Mouse (Mus musculus): ENCODE results near the gene Ctrc. TPM values are rescaled to one million over a fixed set of nuclear protein-coding genes. Genes with fewer than 3 reads are reported as not detected.

The Ctrc gene
- polyA plus RNA-seq, 1 experiment from 2014 or later = 0.45 TPM

- H3K4me3 ChIP-seq (replicated peaks) = no peak overlapping the region
- no peak overlapping the region for H3K27ac ChIP-seq
- WGBS = 89% methylated on average over 7 of the region's 7 CpGs
- H3K4me2 ChIP-seq (replicated peaks) = no peak overlapping the region
- no peak for ATAC-seq
- H3K36me3 ChIP-seq = peaks cover 19% of the 10 kb centered on the region
- no peak overlapping the region for H3K9ac ChIP-seq
- H3K4me1 ChIP-seq (replicated peaks) = 0 out of 2 replicates have a peak, but pooled peaks cover 4% of the 10 kb centered on the region
- H3K9me3 ChIP-seq = no peaks in the 10 kb centered on the region
- H3K27me3 ChIP-seq (replicated peaks) = no peaks in the 10 kb centered on the region
Measured at GRCm38 (mm10) chr4:141816267-141816666, 29.9 kb downstream of the Ctrc start.

DNA sequence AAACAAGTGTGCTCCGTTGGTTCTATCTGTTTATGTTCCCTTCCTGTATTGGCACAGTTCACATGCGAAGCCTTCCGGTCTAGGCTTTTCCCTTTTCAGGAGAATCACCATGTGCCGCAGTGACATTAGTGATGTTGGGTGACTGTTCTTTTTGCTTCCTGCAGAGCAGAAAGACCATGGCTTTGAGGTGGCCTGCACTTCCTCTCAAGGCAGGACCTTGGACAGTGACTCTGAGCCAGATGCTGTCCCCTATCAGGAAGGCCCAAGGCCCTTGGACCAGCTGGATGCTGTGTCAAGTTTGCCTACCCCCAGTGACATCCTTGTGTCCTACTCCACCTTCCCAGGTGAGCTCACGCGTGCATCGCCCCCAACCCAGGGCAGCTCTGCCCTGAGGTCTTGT is 34.8 kb downstream of the Ctrc start:
- H3K27me3 ChIP-seq (replicated peaks) = no peaks in the 10 kb centered on the region
- no peaks in the 10 kb centered on the region for H3K9me3 ChIP-seq
- H3K36me3 ChIP-seq = peaks cover 59% of the 10 kb centered on the region
- H3K27ac ChIP-seq = no peak overlapping the region
- no peak for ATAC-seq
- no peaks in the 10 kb centered on the region for H3K4me1 ChIP-seq (replicated peaks)
- H3K4me3 ChIP-seq (replicated peaks) = no peak overlapping the region
- no peak overlapping the region for H3K9ac ChIP-seq
- no peak overlapping the region for H3K4me2 ChIP-seq (replicated peaks)
- WGBS = 96% methylated on average over 7 of the region's 7 CpGs

- no peak overlapping the region for H3K4me2 ChIP-seq (replicated peaks)
- no peak overlapping the region for H3K4me3 ChIP-seq (replicated peaks)
- ATAC-seq = no peak
- H3K36me3 ChIP-seq = peaks cover 59% of the 10 kb centered on the region
- no peak overlapping the region for H3K27ac ChIP-seq
- WGBS = 94% methylated on average over 2 of the region's 2 CpGs
- H3K9ac ChIP-seq = no peak overlapping the region
- no peaks in the 10 kb centered on the region for H3K9me3 ChIP-seq
- H3K27me3 ChIP-seq (replicated peaks) = no peaks in the 10 kb centered on the region
- H3K4me1 ChIP-seq (replicated peaks) = no peaks in the 10 kb centered on the region
Measured at GRCm38 (mm10) chr4:141810975-141811374, 35.2 kb downstream of the Ctrc start.

GRCm38 (mm10) chr4:141809850-141810464 is 36.2 kb downstream of the Ctrc start:
- Histone ChIP-seq H3K4me3 (replicated peaks) (no peak overlapping the region), H3K9me3 (no peaks in the 10 kb centered on the region), H3K36me3 (peaks cover 62% of the 10 kb centered on the region), H3K4me2 (replicated peaks) (no peak overlapping the region), H3K9ac (no peak overlapping the region), H3K4me1 (replicated peaks) (no peaks in the 10 kb centered on the region), H3K27me3 (replicated peaks) (no peaks in the 10 kb centered on the region), H3K27ac (no peak overlapping the region)
- 82% methylated on average over 8 of the region's 8 CpGs for WGBS
- ATAC-seq = peak; percentile 53

DNA sequence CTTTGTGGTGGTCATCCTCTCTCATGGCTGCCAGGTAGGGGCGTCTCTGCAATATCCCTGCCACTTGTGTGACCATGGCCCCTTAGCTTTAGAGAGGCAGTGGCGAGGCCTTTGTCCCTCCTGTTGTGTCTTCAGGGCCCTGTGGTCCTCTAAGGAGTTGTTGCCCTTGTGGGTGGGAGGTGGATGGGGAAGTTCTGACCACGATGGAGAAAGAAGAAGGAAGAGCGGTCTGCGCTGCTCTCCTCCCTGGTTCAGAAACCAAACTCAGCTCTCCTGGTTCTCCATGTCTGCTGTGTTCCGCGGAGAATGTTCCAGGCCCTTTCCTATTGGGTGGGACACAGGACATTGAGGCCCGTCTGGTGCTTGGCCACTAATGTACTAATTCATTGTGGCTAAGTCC is 40.3 kb downstream of the Ctrc start:
- H3K27me3 ChIP-seq (replicated peaks) = no peaks in the 10 kb centered on the region
- H3K4me3 ChIP-seq (replicated peaks) = no peak overlapping the region
- H3K36me3 ChIP-seq = peaks cover 39% of the 10 kb centered on the region
- WGBS = 88% methylated on average over 8 of the region's 8 CpGs
- no peak overlapping the region for H3K27ac ChIP-seq
- H3K9ac ChIP-seq = no peak overlapping the region
- no peak overlapping the region for H3K4me2 ChIP-seq (replicated peaks)
- H3K4me1 ChIP-seq (replicated peaks) = no peaks in the 10 kb centered on the region
- ATAC-seq = no peak
- no peaks in the 10 kb centered on the region for H3K9me3 ChIP-seq

- no peak overlapping the region for H3K4me2 ChIP-seq (replicated peaks)
- 87% methylated on average over 4 of the region's 4 CpGs for WGBS
- peaks cover 24% of the 10 kb centered on the region for H3K36me3 ChIP-seq
Measured at GRCm38 (mm10) chr4:141804105-141804504, 42.1 kb downstream of the Ctrc start.

DNA sequence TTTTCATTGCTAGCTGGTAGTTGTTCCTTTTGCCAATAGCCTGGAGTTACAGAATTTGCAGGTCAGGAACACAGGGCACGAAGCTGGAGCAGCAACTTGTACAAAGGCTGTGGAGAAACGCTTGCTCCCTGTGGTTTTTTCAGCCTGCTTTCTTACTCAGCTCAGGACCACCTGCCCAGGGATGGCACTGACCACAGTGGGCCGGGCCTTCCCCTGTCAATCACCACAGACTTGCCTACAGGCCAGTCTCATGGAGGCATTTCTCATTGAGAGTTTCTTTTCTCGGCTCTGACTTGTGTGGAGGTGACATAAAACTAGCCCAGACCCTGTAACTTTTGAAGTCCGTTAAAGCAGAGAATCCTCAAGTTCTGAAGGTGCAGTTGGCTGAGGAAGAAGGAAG is 48.6 kb downstream of the Ctrc start:
- ATAC-seq = no peak
- no peaks in the 10 kb centered on the region for H3K9me3 ChIP-seq
- 93% methylated on average over 5 of the region's 5 CpGs for WGBS
- H3K4me2 ChIP-seq (replicated peaks) = no peak overlapping the region
- no peaks in the 10 kb centered on the region for H3K27me3 ChIP-seq (replicated peaks)
- peaks cover 13% of the 10 kb centered on the region for H3K4me1 ChIP-seq (replicated peaks)
- no peak overlapping the region for H3K27ac ChIP-seq
- H3K36me3 ChIP-seq = peaks cover 7% of the 10 kb centered on the region; the same call in 1 of the 2 replicates
- H3K4me3 ChIP-seq (replicated peaks) = no peak overlapping the region
- no peak overlapping the region for H3K9ac ChIP-seq

More at GRCm38 (mm10) chr4:141804105-141804504, 42.1 kb downstream of the Ctrc start:
- H3K9ac ChIP-seq = no peak overlapping the region
- no peaks in the 10 kb centered on the region for H3K27me3 ChIP-seq (replicated peaks)
- no peaks in the 10 kb centered on the region for H3K9me3 ChIP-seq
- no peak overlapping the region for H3K4me3 ChIP-seq (replicated peaks)
- H3K4me1 ChIP-seq (replicated peaks) = no peaks in the 10 kb centered on the region
- no peak overlapping the region for H3K27ac ChIP-seq
- no peak for ATAC-seq

- 83% methylated on average over 4 of the region's 4 CpGs for WGBS
- Histone ChIP-seq H3K9me3 (no peaks in the 10 kb centered on the region), H3K9ac (no peak overlapping the region), H3K27ac (no peak overlapping the region), H3K27me3 (replicated peaks) (no peaks in the 10 kb centered on the region), H3K36me3 (peaks cover 7% of the 10 kb centered on the region; the same call in 1 of the 2 replicates), H3K4me2 (replicated peaks) (no peak overlapping the region), H3K4me3 (replicated peaks) (no peak overlapping the region), H3K4me1 (replicated peaks) (peaks cover 17% of the 10 kb centered on the region)
- ATAC-seq = no peak
Measured at GRCm38 (mm10) chr4:141796954-141797353, 49.2 kb downstream of the Ctrc start.

DNA sequence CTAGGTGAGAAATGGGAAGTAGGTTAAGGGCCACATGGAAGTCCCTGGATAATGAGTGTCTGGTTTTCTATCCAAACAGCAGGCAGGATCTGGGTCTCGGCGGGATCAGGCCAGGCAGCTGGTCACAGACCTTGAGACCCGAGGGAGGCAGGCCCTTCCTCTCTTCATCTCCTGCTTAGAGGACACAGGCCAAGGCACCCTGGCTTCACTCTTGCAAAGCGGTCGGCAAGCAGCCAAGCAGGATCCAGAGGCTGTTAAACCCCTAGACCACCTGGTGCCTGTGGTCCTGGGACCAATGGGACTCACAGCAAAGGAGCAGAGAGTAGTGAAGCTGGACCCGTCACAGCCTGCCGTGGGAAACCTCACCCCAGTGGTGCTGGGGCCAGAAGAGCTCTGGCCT is 49.8 kb downstream of the Ctrc start:
- H3K4me1 ChIP-seq (replicated peaks) = peaks cover 17% of the 10 kb centered on the region
- H3K4me2 ChIP-seq (replicated peaks) = no peak overlapping the region
- H3K9ac ChIP-seq = no peak overlapping the region
- 81% methylated on average over 7 of the region's 7 CpGs for WGBS
- H3K27ac ChIP-seq = no peak overlapping the region
- peaks cover 7% of the 10 kb centered on the region; the same call in 1 of the 2 replicates for H3K36me3 ChIP-seq
- H3K4me3 ChIP-seq (replicated peaks) = no peak overlapping the region
- no peaks in the 10 kb centered on the region for H3K27me3 ChIP-seq (replicated peaks)
- H3K9me3 ChIP-seq = no peaks in the 10 kb centered on the region
- ATAC-seq = no peak

GRCm38 (mm10) chr4:141794152-141794535 is 52.0 kb downstream of the Ctrc start:
- no peak for ATAC-seq

DNA sequence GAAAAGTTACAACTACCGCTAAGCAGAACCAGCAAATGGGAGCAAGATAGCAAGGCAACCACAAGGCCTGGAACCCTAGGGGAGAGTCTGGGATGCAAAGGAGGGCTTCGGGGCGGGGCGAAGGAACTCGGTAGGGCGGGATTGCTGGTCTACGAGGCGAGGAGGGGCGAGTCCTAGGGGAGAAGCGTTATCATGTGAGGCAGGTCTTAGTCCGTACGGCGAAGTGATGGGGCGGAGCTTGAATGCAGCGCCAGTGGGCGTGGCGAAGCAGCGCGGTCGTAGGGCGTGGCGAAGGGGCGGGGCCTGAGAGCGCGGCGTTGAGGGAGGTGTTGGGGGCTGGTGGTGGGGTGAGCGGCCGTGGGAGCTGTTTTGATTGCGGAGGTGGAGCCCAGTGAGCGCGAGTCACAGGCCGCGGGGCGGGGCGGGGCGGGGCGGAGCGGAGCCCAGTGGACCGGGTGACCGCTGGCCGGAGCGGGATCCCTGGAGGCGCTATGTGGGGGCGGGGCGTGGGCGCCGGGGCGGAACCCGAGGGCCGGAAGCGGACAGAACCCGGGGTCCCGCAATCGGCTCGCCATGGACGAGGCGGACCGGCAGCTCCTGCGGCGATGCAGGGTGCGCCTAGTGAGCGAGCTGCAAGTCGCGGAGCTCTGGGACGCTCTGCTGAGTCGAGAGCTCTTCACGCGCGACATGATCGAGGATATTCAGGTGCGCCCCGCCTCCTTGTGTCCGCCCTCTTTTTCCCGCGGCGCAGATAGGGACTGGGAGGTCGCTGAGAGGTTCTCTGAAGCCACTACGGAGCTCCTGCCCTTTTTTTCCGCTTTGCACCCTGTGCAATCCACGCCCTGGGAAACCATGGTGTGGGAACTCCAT is 52.6 kb downstream of the Ctrc start, which contains the start of gene Casp9:
Casp9 (plus strand) TSS at position 331 of the 870 bp plus-strand sequence.
- peaks cover 24% of the 10 kb centered on the region for H3K4me1 ChIP-seq (replicated peaks)
- under 1% methylated on average over 72 of the region's 80 CpGs for WGBS
- peak within 1 kb of the TSS; percentile 60 for H3K4me2 ChIP-seq (replicated peaks)
- H3K27me3 ChIP-seq (replicated peaks) = no peaks in the 10 kb centered on the region
- H3K9ac ChIP-seq = peak within 1 kb of the TSS; percentile 62
- ATAC-seq = peak; percentile 87
- H3K9me3 ChIP-seq = no peaks in the 10 kb centered on the region
- peaks cover 7% of the 10 kb centered on the region; the same call in 1 of the 2 replicates for H3K36me3 ChIP-seq
- peak within 1 kb of the TSS; percentile 96 for H3K27ac ChIP-seq
- H3K4me3 ChIP-seq (replicated peaks) = peak within 1 kb of the TSS; percentile 68

More at GRCm38 (mm10) chr4:141794152-141794535, 52.0 kb downstream of the Ctrc start:
- peak overlapping the region; percentile 62 for H3K9ac ChIP-seq
- H3K4me3 ChIP-seq (replicated peaks) = peak overlapping the region; percentile 68
- H3K4me2 ChIP-seq (replicated peaks) = peak overlapping the region; percentile 60
- H3K9me3 ChIP-seq = no peaks in the 10 kb centered on the region
- peaks cover 24% of the 10 kb centered on the region for H3K4me1 ChIP-seq (replicated peaks)
- peaks cover 7% of the 10 kb centered on the region; the same call in 1 of the 2 replicates for H3K36me3 ChIP-seq
- 9% methylated on average over 5 of the region's 5 CpGs for WGBS
- peak overlapping the region; percentile 96 for H3K27ac ChIP-seq
- no peaks in the 10 kb centered on the region for H3K27me3 ChIP-seq (replicated peaks)

DNA sequence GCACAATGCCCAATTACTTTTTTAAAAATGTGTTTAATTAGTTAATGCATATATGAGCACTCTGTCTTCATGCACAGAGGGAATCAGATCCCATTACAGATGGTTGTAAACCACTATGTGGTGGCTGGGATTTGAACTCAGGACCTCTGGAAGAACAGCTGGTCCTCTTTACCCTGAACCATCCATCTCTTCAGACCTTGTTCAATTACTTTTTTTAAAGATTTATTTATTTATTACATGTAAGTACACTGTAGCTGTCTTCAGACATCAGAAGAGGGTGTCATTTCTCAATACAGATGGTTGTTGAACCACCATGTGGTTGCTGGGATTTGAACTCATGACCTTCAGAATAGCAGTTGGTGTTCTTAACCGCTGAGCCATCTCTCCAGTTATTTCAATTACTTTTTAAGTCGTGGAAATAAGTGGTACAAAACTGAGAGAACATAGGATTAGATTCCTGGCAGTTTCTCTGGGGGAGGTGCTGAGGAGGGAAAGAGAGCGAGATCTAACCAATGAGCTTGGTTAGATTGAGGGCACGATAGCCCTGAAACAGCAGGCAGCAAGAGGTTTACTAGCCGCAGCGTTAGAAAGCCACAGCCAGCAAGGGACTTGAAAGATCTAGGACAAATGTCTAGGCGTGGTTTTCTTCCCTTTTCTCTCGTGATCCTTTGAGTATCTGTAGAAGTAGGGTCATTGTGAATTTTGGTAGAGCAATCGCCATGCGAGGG is 53.4 kb downstream of the Ctrc start:
- H3K27ac ChIP-seq = peak overlapping the region; percentile 96
- 11% methylated on average over 10 of the region's 10 CpGs for WGBS
- H3K27me3 ChIP-seq (replicated peaks) = no peaks in the 10 kb centered on the region
- ATAC-seq = peak; percentile 0; the same call in 1 of the 2 replicates
- no peaks in the 10 kb centered on the region for H3K9me3 ChIP-seq
- peak overlapping the region; percentile 60 for H3K4me2 ChIP-seq (replicated peaks)
- H3K36me3 ChIP-seq = peaks cover 6% of the 10 kb centered on the region; the same call in 1 of the 2 replicates
- peak overlapping the region; percentile 28; the same call in 1 of the 2 replicates for H3K9ac ChIP-seq
- peaks cover 24% of the 10 kb centered on the region for H3K4me1 ChIP-seq (replicated peaks)
- H3K4me3 ChIP-seq (replicated peaks) = peak overlapping the region; percentile 68
